In genomic region chr1:120197189-120197588, GRCm38 (mm10) we compare ENCODE assay signal across 9 mouse cellular contexts.
A peak's percentile ranks its signal among the peaks of the same experiment; 100 is the strongest.
DNase-seq lines count a peak whose midpoint lies in the region; ATAC-seq lines count a peak whose summit lies in the region.
"Had no signal": no experiment of that assay in that cellular context is flagged by ENCODE, and none has a peak within 500 bp of the region (broad histone marks: within the 10 kb centered on the region; RNA-seq: fewer than 3 reads in every experiment).

No protein-coding gene starts in this region.

- no peak overlapping the region for H3K4me2 ChIP-seq in embryonic facial prominence, embryonic 15.5 days (replicated peaks)
- H3K4me2 ChIP-seq in heart, embryonic 12.5 days = no peak overlapping the region

- no peak overlapping the region for H3K4me3 ChIP-seq in embryonic facial prominence, embryonic 15.5 days (replicated peaks)
- no peak overlapping the region for H3K4me3 ChIP-seq in heart, embryonic 12.5 days
- H3K4me3 ChIP-seq: erythroblast, embryonic 14.5 days had no signal

- no peaks in the 10 kb centered on the region for H3K36me3 ChIP-seq in embryonic facial prominence, embryonic 15.5 days
- no peaks in the 10 kb centered on the region for H3K36me3 ChIP-seq in heart, embryonic 12.5 days

- H3K4me1 ChIP-seq in embryonic facial prominence, embryonic 15.5 days = no peaks in the 10 kb centered on the region
- H3K4me1 ChIP-seq in heart, embryonic 12.5 days (replicated peaks) = no peaks in the 10 kb centered on the region

- H3K9ac ChIP-seq in embryonic facial prominence, embryonic 15.5 days = no peak overlapping the region
- no peak overlapping the region for H3K9ac ChIP-seq in heart, embryonic 12.5 days

- WGBS in embryonic facial prominence, embryonic 15.5 days = 16% methylated on average over 5 of the region's 5 CpGs
- 17% methylated on average over 5 of the region's 5 CpGs for WGBS in heart, embryonic 12.5 days

- no peaks in the 10 kb centered on the region for H3K27me3 ChIP-seq in embryonic facial prominence, embryonic 15.5 days
- 0 out of 2 replicates have a peak, but pooled peaks cover 9% of the 10 kb centered on the region for H3K27me3 ChIP-seq in heart, embryonic 12.5 days (replicated peaks)

- no peaks in the 10 kb centered on the region for H3K9me3 ChIP-seq in embryonic facial prominence, embryonic 15.5 days (replicated peaks)
- H3K9me3 ChIP-seq in heart, embryonic 12.5 days (replicated peaks) = no peaks in the 10 kb centered on the region

- ATAC-seq in embryonic facial prominence, embryonic 15.5 days (ENCODE audit: insufficient number of reproducible peaks, low FRiP score, low TSS enrichment, low read depth) = peak; percentile 63; the same call in 1 of the 2 replicates
- 0 out of 2 replicates have a peak, but pooled peaks have one; percentile 53 for ATAC-seq in heart, embryonic 12.5 days (ENCODE audit: insufficient number of reproducible peaks, low FRiP score)
- peak; percentile 89 for ATAC-seq in neutrophil, adult 5-6 weeks (ENCODE audit: extremely low read depth, insufficient number of reproducible peaks, low FRiP score, poor library complexity, severe bottlenecking)

- peak; percentile 68 for DNase-seq in CD4-positive helper T cell, adult 2 months (ENCODE audit: low read depth, low spot score)
- DNase-seq in adrenal gland, postnatal 4 days (ENCODE audit: low spot score in 2 of 2) = peak; percentile 53 to 76
- DNase-seq in kidney, postnatal 25 days = peak; percentile 74 to 77
- DNase-seq in lung, adult 18-20 months = peak; percentile 58 to 59
- peak; percentile 87 for DNase-seq in testis, postnatal 10 days (ENCODE audit: low spot score)

- H3K27ac ChIP-seq in embryonic facial prominence, embryonic 15.5 days (replicated peaks) = no peak overlapping the region
- no peak overlapping the region for H3K27ac ChIP-seq in heart, embryonic 12.5 days (ENCODE audit: poor library complexity, severe bottlenecking)
